Mouse (Mus musculus): ENCODE measurements at regions not wholly inside any gene's neighbourhood (a gene's known extent, or its start where the extent isn't known, plus 50 kb on each side); places are given as distances from the start of the nearest gene placed in this dataset.

DNA sequence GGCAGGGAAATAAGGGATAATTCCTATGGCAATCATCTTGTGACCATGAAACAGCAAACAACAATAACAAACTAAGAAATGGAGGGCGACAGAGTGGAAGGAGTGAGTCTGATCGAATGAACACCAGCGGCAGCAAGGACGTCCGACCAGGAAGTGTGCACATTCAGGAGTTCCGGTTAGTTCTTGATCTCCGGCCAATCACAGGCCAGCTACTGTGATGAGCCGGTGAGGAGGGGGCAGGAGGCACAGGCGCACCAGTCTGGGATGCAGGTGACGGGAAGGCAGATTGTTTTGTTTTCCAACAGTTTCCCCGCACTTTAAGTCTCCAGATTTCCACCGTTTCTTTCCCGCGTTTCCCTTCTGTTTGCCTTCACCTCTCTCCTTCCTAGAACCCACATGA lies 50.3 kb upstream of the Hunk start:
- ATAC-seq, result no peak
- whole genome bisulfite sequencing (ENCODE audit: insufficient replicate concordance), result 56% methylated on average over 14 of the region's 14 CpGs
- no peak overlapping the region for H3K4me3 ChIP-seq
- peaks cover 3% of the 10 kb centered on the region for H3K27me3 ChIP-seq (replicated peaks)
- no peak overlapping the region for H3K4me2 ChIP-seq
- no peak overlapping the region for H3K9ac ChIP-seq
- H3K36me3 ChIP-seq, result no peaks in the 10 kb centered on the region
- H3K9me3 ChIP-seq (replicated peaks), result no peaks in the 10 kb centered on the region
- no peaks in the 10 kb centered on the region for H3K4me1 ChIP-seq
- H3K27ac ChIP-seq, result no peak overlapping the region

DNA sequence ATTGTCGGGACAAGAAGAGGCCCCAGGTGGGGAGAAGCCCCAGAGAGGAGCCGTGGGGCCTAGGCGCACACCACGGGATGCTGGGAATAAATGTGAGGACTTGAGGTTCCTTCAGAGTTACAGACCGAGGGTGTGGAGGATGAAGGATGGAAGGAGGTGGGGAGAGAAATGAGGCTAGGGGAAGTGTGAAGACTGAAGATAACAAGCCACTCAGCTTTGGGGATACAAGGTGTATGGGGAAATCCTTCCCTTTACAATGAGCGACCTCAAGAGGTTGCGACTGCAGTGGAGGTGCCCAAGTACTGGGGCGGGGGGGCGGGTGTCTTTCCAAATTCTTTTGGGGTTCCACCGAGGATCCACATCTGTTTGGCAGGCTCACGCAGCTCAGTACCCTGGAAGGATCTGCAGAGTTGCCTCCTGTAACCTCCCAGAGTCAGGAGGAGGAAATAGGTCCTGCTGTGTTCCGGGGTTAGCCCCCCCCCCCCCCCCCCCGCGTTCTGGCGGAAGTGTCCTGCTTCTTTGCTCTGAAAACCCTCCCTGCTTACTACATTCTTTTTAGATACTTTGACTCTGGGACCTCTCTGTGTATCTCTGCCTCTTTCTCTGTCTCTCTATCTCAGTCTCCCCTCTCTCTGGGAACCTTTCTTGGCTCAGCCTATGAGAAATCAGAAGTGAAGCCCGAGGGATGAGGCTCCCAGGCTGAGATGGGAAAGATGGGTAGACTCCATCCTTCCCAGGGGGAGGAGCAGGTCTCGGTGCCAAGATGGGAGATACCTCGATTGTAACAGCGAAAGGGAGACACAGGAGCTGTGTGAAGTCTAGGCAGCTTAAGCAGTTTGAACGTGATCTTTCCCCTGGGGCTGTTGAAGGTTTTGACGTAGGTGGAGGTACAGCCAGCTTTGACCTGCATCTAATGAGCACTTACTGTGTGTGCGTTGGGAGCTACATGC lies 49.8 kb upstream of the Scaf4 start:
- 30% methylated on average over 19 of the region's 22 CpGs for WGBS (ENCODE audit: insufficient replicate concordance)
- Histone ChIP-seq H3K36me3 (no peaks in the 10 kb centered on the region), H3K27me3 (replicated peaks) (peaks cover 7% of the 10 kb centered on the region), H3K4me3 (no peak overlapping the region), H3K9ac (no peak overlapping the region), H3K4me2 (peak overlapping the region; percentile 30), H3K27ac (no peak overlapping the region), H3K4me1 (no peaks in the 10 kb centered on the region), H3K9me3 (replicated peaks) (no peaks in the 10 kb centered on the region)
- no peak for ATAC-seq

All from liver, embryonic 12.5 days (tissue).